ENCODE assay signal across 10 mouse cellular contexts in genomic region chr11:98930773-98931512, GRCm38 (mm10). TPM values are rescaled to one million over a fixed set of nuclear protein-coding genes. Genes with fewer than 3 reads are reported as not detected.
DNase-seq lines count a peak whose midpoint lies in the region; ATAC-seq and TF ChIP-seq lines count a peak whose summit lies in the region.
"Had no signal": no experiment of that assay in that cellular context is flagged by ENCODE, and none has a peak within 500 bp of the region (broad histone marks: within the 10 kb centered on the region; RNA-seq: fewer than 3 reads in every experiment).

No protein-coding gene starts in this region.

- no peaks in the 10 kb centered on the region for H3K9me3 ChIP-seq in forebrain, embryonic 12.5 days
- H3K9me3 ChIP-seq in forebrain, postnatal 0 days (ENCODE audit: low read length): no peaks in the 10 kb centered on the region
- no peaks in the 10 kb centered on the region for H3K9me3 ChIP-seq in forebrain, embryonic 16.5 days (ENCODE audit: control insufficient read depth, low read length)
- H3K9me3 ChIP-seq in stomach, embryonic 16.5 days (replicated peaks; ENCODE audit: control insufficient read depth, low read length): no peaks in the 10 kb centered on the region

- TF ChIP-seq CTCF in forebrain, postnatal 0 days (IDR thresholded peaks at IDR 0.05; ENCODE audit: low read depth): no peak
- no peak for TF ChIP-seq CTCF in C2C12 (IDR thresholded peaks at IDR 0.05; ENCODE audit: control insufficient read depth, insufficient read depth, insufficient read length)

- H3K27ac ChIP-seq in forebrain, embryonic 12.5 days: 0 out of 2 replicates have a peak overlapping the region, but pooled peaks have one; percentile 54
- H3K27ac ChIP-seq in forebrain, postnatal 0 days (ENCODE audit: low read depth, low read length): no peak overlapping the region
- no peak overlapping the region for H3K27ac ChIP-seq in forebrain, embryonic 16.5 days (ENCODE audit: low read length)
- peak overlapping the region; percentile 90 for H3K27ac ChIP-seq in stomach, embryonic 16.5 days (ENCODE audit: low read length)

- peak overlapping the region; percentile 58 for H3ac ChIP-seq in C2C12 (ENCODE audit: control insufficient read depth, insufficient read length, low read depth)

- peaks cover 77% of the 10 kb centered on the region for H3K4me1 ChIP-seq in forebrain, embryonic 12.5 days
- peaks cover 17% of the 10 kb centered on the region for H3K4me1 ChIP-seq in forebrain, postnatal 0 days (ENCODE audit: insufficient read depth)
- peaks cover 66% of the 10 kb centered on the region for H3K4me1 ChIP-seq in forebrain, embryonic 16.5 days (replicated peaks; ENCODE audit: control insufficient read depth, insufficient read depth, low read length)
- H3K4me1 ChIP-seq in stomach, embryonic 16.5 days (ENCODE audit: control insufficient read depth, insufficient read depth, low read length): peaks cover 67% of the 10 kb centered on the region

- 54% methylated on average over 10 of the region's 10 CpGs for WGBS in forebrain, embryonic 12.5 days
- 37% methylated on average over 10 of the region's 10 CpGs for WGBS in forebrain, postnatal 0 days
- 35% methylated on average over 10 of the region's 10 CpGs for WGBS in forebrain, embryonic 16.5 days
- WGBS in stomach, embryonic 16.5 days: 21% methylated on average over 10 of the region's 10 CpGs

- no peak overlapping the region for H3K4me2 ChIP-seq in forebrain, embryonic 12.5 days
- no peak overlapping the region for H3K4me2 ChIP-seq in forebrain, postnatal 0 days (ENCODE audit: low read depth)
- H3K4me2 ChIP-seq in forebrain, embryonic 16.5 days (ENCODE audit: low read length): no peak overlapping the region
- peak overlapping the region; percentile 72 for H3K4me2 ChIP-seq in stomach, embryonic 16.5 days (ENCODE audit: low read depth, low read length)

- DNase-seq in forebrain, postnatal 0 days: no peak
- peak; percentile 35 to 43 for DNase-seq in kidney, postnatal 4 days

- no peak overlapping the region for H3K4me3 ChIP-seq in forebrain, embryonic 12.5 days (replicated peaks)
- no peak overlapping the region for H3K4me3 ChIP-seq in forebrain, postnatal 0 days (ENCODE audit: low read depth, low read length)
- H3K4me3 ChIP-seq in C2C12 (ENCODE audit: insufficient read depth, poor library complexity, severe bottlenecking): no peak overlapping the region
- H3K4me3 ChIP-seq in forebrain, embryonic 16.5 days (replicated peaks; ENCODE audit: low read length): no peak overlapping the region
- H3K4me3 ChIP-seq in stomach, embryonic 16.5 days (replicated peaks; ENCODE audit: low read length): no peak overlapping the region

- 0 out of 2 replicates have a peak overlapping the region, but pooled peaks have one; percentile 25 for H3K9ac ChIP-seq in forebrain, embryonic 12.5 days
- no peak overlapping the region for H3K9ac ChIP-seq in forebrain, postnatal 0 days
- peak overlapping the region; percentile 29; the same call in 1 of the 2 replicates for H3K9ac ChIP-seq in forebrain, embryonic 16.5 days (replicated peaks; ENCODE audit: low read depth, low read length)
- H3K9ac ChIP-seq in stomach, embryonic 16.5 days (ENCODE audit: low read length): peak overlapping the region; percentile 68

- H3K36me3 ChIP-seq in forebrain, embryonic 12.5 days (replicated peaks): no peaks in the 10 kb centered on the region
- H3K36me3 ChIP-seq in forebrain, postnatal 0 days (ENCODE audit: insufficient read depth): no peaks in the 10 kb centered on the region
- H3K36me3 ChIP-seq in C2C12 (ENCODE audit: control insufficient read depth, insufficient read depth): no peaks in the 10 kb centered on the region
- H3K36me3 ChIP-seq in forebrain, embryonic 16.5 days (ENCODE audit: control insufficient read depth, insufficient read depth): no peaks in the 10 kb centered on the region
- no peaks in the 10 kb centered on the region for H3K36me3 ChIP-seq in stomach, embryonic 16.5 days (ENCODE audit: control insufficient read depth, insufficient read depth, low read length)

- H3K27me3 ChIP-seq in forebrain, embryonic 12.5 days: peaks cover 36% of the 10 kb centered on the region
- no peaks in the 10 kb centered on the region; the same call in 1 of the 2 replicates for H3K27me3 ChIP-seq in forebrain, postnatal 0 days (ENCODE audit: insufficient read depth, low read length)
- no peaks in the 10 kb centered on the region for H3K27me3 ChIP-seq in C2C12 (ENCODE audit: control insufficient read depth, insufficient read depth, insufficient read length)
- peaks cover 5% of the 10 kb centered on the region; the same call in 1 of the 2 replicates for H3K27me3 ChIP-seq in forebrain, embryonic 16.5 days (replicated peaks; ENCODE audit: control insufficient read depth, insufficient read depth, low read length)
- H3K27me3 ChIP-seq in stomach, embryonic 16.5 days (ENCODE audit: control insufficient read depth, insufficient read depth, low read length): no peaks in the 10 kb centered on the region

- no peak for ATAC-seq in forebrain, embryonic 12.5 days (ENCODE audit: low FRiP score)
- ATAC-seq in forebrain, postnatal 0 days: no peak
- ATAC-seq in forebrain, embryonic 16.5 days: no peak
- ATAC-seq in stomach, embryonic 16.5 days (ENCODE audit: insufficient read depth, low FRiP score): no peak
- no peak for ATAC-seq in activated CD4-positive, CD25-positive, alpha-beta regulatory T cell, adult 4 months
- no peak for ATAC-seq in erythroid progenitor cell, adult 5-6 weeks (replicated peaks; ENCODE audit: low FRiP score, poor library complexity, severe bottlenecking)

- peaks cover 17% of the 10 kb centered on the region for H3K79me2 ChIP-seq in C2C12 (ENCODE audit: control insufficient read depth, insufficient read depth)

- peaks cover 2% of the 10 kb centered on the region for H3K79me3 ChIP-seq in C2C12 (ENCODE audit: low read depth)

TF ChIP-seq in C2C12, 6 proteins besides CTCF, POLR2A, EP300 and RAD21:
- TF ChIP-seq MAX (IDR thresholded peaks at IDR 0.05) (peak; percentile 40), FOSL1 (IDR thresholded peaks at IDR 0.05; ENCODE audit: insufficient read depth, low read length, poor library complexity, severe bottlenecking) (no peak), MYOG (IDR thresholded peaks at IDR 0.05; ENCODE audit: control insufficient read depth, extremely low read depth, insufficient read length) (no peak), MYOD1 (IDR thresholded peaks at IDR 0.05; ENCODE audit: control insufficient read depth, insufficient read length, low read depth) (no peak)

RNA-seq across cellular contexts. Expression of gene Rara, which starts 3.3 kb away (rescaled TPM):
- polyA plus RNA-seq in forebrain, embryonic 12.5 days (2016; fragmentation: Nextera tagmentation; extraction: Ambion mirVana): 14.0 and 16.4 TPM in 2 replicates
- total RNA-seq in forebrain, postnatal 0 days (2014; rRNA removed): 11.6 and 15.2 TPM in 2 replicates
- 9.5 and 10.7 TPM in 2 replicates for polyA plus RNA-seq in forebrain, postnatal 0 days (2015; fragmentation: Nextera tagmentation; extraction: Ambion mirVana)
- 31.9 TPM for polyA plus RNA-seq in C2C12 (2012; fragmentation: generic; extraction: Trizol)
- polyA plus RNA-seq in forebrain, embryonic 16.5 days (2015; fragmentation: Nextera tagmentation; extraction: Ambion mirVana): 9.5 and 10.6 TPM in 2 replicates
- polyA plus RNA-seq in stomach, embryonic 16.5 days (2015; fragmentation: Nextera tagmentation; extraction: Ambion mirVana): 28.8 and 30.1 TPM in 2 replicates
- 10 to 100 TPM in 1 of 2 experiments, 1 to 10 TPM in 1; 9.0 to 13.7 TPM for polyA plus RNA-seq in activated CD4-positive, CD25-positive, alpha-beta regulatory T cell, adult 4 months (2017; shearing (Covaris generic))
- 4.3 and 18.4 TPM in 2 replicates for total RNA-seq in erythroid progenitor cell, adult 5-6 weeks (2015; ENCODE audit: low replicate concordance)
- total RNA-seq in erythroid progenitor cell, adult 5-6 weeks (2017; ENCODE audit: low replicate concordance): 0.51 and 1.4 TPM in 2 replicates

RNA-seq across cellular contexts. Expression of gene Cdc6, which starts 23.3 kb away (rescaled TPM):
- 38.0 and 43.1 TPM in 2 replicates for polyA plus RNA-seq in forebrain, embryonic 12.5 days (2016; fragmentation: Nextera tagmentation; extraction: Ambion mirVana)
- 2.2 and 2.3 TPM in 2 replicates for total RNA-seq in forebrain, postnatal 0 days (2014; rRNA removed)
- 1.3 and 1.7 TPM in 2 replicates for polyA plus RNA-seq in forebrain, postnatal 0 days (2015; fragmentation: Nextera tagmentation; extraction: Ambion mirVana)
- 24.1 TPM for polyA plus RNA-seq in C2C12 (2012; fragmentation: generic; extraction: Trizol)
- 10.3 and 10.9 TPM in 2 replicates for polyA plus RNA-seq in forebrain, embryonic 16.5 days (2015; fragmentation: Nextera tagmentation; extraction: Ambion mirVana)
- polyA plus RNA-seq in stomach, embryonic 16.5 days (2015; fragmentation: Nextera tagmentation; extraction: Ambion mirVana): 26.9 and 28.1 TPM in 2 replicates
- polyA plus RNA-seq in activated CD4-positive, CD25-positive, alpha-beta regulatory T cell, adult 4 months (2017; shearing (Covaris generic)): 10 to 100 TPM; 10.1 to 17.7 TPM
- total RNA-seq in erythroid progenitor cell, adult 5-6 weeks (2015; ENCODE audit: low replicate concordance): 72.4 and 84.3 TPM in 2 replicates
- 96.1 and 116 TPM in 2 replicates for total RNA-seq in erythroid progenitor cell, adult 5-6 weeks (2017; ENCODE audit: low replicate concordance)

RNA-seq across cellular contexts. Expression of gene Gjd3, which starts 51.9 kb away (rescaled TPM):
- polyA plus RNA-seq in forebrain, embryonic 12.5 days (2016; fragmentation: Nextera tagmentation; extraction: Ambion mirVana): 0.24 and 0.47 TPM in 2 replicates
- 1.2 and 1.4 TPM in 2 replicates for total RNA-seq in forebrain, postnatal 0 days (2014; rRNA removed)
- polyA plus RNA-seq in forebrain, postnatal 0 days (2015; fragmentation: Nextera tagmentation; extraction: Ambion mirVana): 2.0 and 2.7 TPM in 2 replicates
- polyA plus RNA-seq in C2C12 (2012; fragmentation: generic; extraction: Trizol): not detected
- polyA plus RNA-seq in forebrain, embryonic 16.5 days (2015; fragmentation: Nextera tagmentation; extraction: Ambion mirVana): 0.51 and 1.0 TPM in 2 replicates
- polyA plus RNA-seq in stomach, embryonic 16.5 days (2015; fragmentation: Nextera tagmentation; extraction: Ambion mirVana): 0.44 TPM in 1 of 2 replicates, not detected in the other
- polyA plus RNA-seq in activated CD4-positive, CD25-positive, alpha-beta regulatory T cell, adult 4 months (2017; shearing (Covaris generic)): under 1 TPM in 1 of 2 experiments, not detected in 1; 0.41 TPM
- total RNA-seq in erythroid progenitor cell, adult 5-6 weeks (2015; ENCODE audit: low replicate concordance): not detected in 2 replicates
- not detected in 2 replicates for total RNA-seq in erythroid progenitor cell, adult 5-6 weeks (2017; ENCODE audit: low replicate concordance)
- total RNA-seq: gastrocnemius, adult 8-10 months; MEL had no signal

Comparison
In these comparisons a context has a peak if more than half of its experiments do, and no peak if none do; other contexts are left out.
1. H3K27ac ChIP-seq: peak in forebrain, embryonic 12.5 days (single experiment) and stomach, embryonic 16.5 days (single experiment); none in forebrain, postnatal 0 days (single experiment) and forebrain, embryonic 16.5 days (single experiment).